Comparison of ENCODE assay signal across 9 mouse cellular contexts in genomic region chrX:152768891-152769599, GRCm38 (mm10). TPM values are rescaled to one million over a fixed set of nuclear protein-coding genes. Genes with fewer than 3 reads are reported as not detected.
DNase-seq lines count a peak whose midpoint lies in the region; ATAC-seq lines count a peak whose summit lies in the region.
"Had no signal": no experiment of that assay in that cellular context is flagged by ENCODE, and none has a peak within 500 bp of the region (broad histone marks: within the 10 kb centered on the region; RNA-seq: fewer than 3 reads in every experiment).

Gene Shroom2, minus strand, starts transcription at chrX:152769465.

- H3K27me3 ChIP-seq in kidney, embryonic 14.5 days (ENCODE audit: control insufficient read depth, insufficient read depth, low read length): peaks cover 3% of the 10 kb centered on the region; the same call in 1 of the 2 replicates
- peaks cover 37% of the 10 kb centered on the region for H3K27me3 ChIP-seq in liver, embryonic 13.5 days
- peaks cover 6% of the 10 kb centered on the region; the same call in 1 of the 2 replicates for H3K27me3 ChIP-seq in neural tube, embryonic 14.5 days (ENCODE audit: control insufficient read depth, insufficient read depth, low read length)

- no peaks in the 10 kb centered on the region for H3K9me3 ChIP-seq in kidney, embryonic 14.5 days (ENCODE audit: control insufficient read depth, low read length)
- no peaks in the 10 kb centered on the region for H3K9me3 ChIP-seq in liver, embryonic 13.5 days (replicated peaks)
- H3K9me3 ChIP-seq in neural tube, embryonic 14.5 days (ENCODE audit: control insufficient read depth, low read length): no peaks in the 10 kb centered on the region

- H3K4me1 ChIP-seq in kidney, embryonic 14.5 days (ENCODE audit: control insufficient read depth, insufficient read depth, low read length): no peaks in the 10 kb centered on the region
- H3K4me1 ChIP-seq in liver, embryonic 13.5 days (replicated peaks): no peaks in the 10 kb centered on the region; the same call in 1 of the 2 replicates
- no peaks in the 10 kb centered on the region for H3K4me1 ChIP-seq in neural tube, embryonic 14.5 days (ENCODE audit: control insufficient read depth, insufficient read depth, low read length)

- peak; percentile 87 for DNase-seq in heart, adult 11 months
- no peak for DNase-seq in heart, postnatal 10 days
- peak in 1 of 2 experiments; percentile 2 for DNase-seq in adrenal gland, postnatal 4 days (ENCODE audit: low spot score in 2 of 2)
- DNase-seq in heart, adult 9 months (ENCODE audit: low spot score in 2 of 2): peak; percentile 5 to 8
- DNase-seq in liver, embryonic 13.5 days: no peak

- intact Hi-C loops in heart, postnatal 10 days (cut with DNase I): loop anchor here (5.0 kb wide), 1 partner anchor 62 kb away; no protein-coding TSS in a partner anchor

- peak within 1 kb of the TSS; percentile 61 for H3K4me3 ChIP-seq in kidney, embryonic 14.5 days (ENCODE audit: low read length)
- peak within 1 kb of the TSS; percentile 53 for H3K4me3 ChIP-seq in liver, embryonic 13.5 days (replicated peaks)
- peak within 1 kb of the TSS; percentile 46 for H3K4me3 ChIP-seq in neural tube, embryonic 14.5 days (ENCODE audit: low read depth, low read length)

- H3K4me2 ChIP-seq in kidney, embryonic 14.5 days (replicated peaks; ENCODE audit: low read depth, low read length): peak within 1 kb of the TSS; percentile 47
- peak within 1 kb of the TSS; percentile 48 for H3K4me2 ChIP-seq in liver, embryonic 13.5 days
- H3K4me2 ChIP-seq in neural tube, embryonic 14.5 days (ENCODE audit: low read depth, low read length): peak within 1 kb of the TSS; percentile 60

- ATAC-seq in kidney, embryonic 14.5 days (ENCODE audit: low FRiP score, low TSS enrichment): peak; percentile 85
- ATAC-seq in liver, embryonic 13.5 days (ENCODE audit: low read depth): peak; percentile 42
- ATAC-seq in neural tube, embryonic 14.5 days (ENCODE audit: low read depth): peak; percentile 82
- ATAC-seq in CD4-positive, CD25-positive, alpha-beta regulatory T cell, adult 4 months: no peak

- 18% methylated on average over 54 of the region's 55 CpGs for WGBS in kidney, embryonic 14.5 days
- 12% methylated on average over 55 of the region's 55 CpGs for WGBS in liver, embryonic 13.5 days (ENCODE audit: insufficient replicate concordance)
- 14% methylated on average over 32 of the region's 55 CpGs for WGBS in neural tube, embryonic 14.5 days

- peak within 1 kb of the TSS; percentile 67; the same call in 1 of the 2 replicates for H3K27ac ChIP-seq in kidney, embryonic 14.5 days (ENCODE audit: low read depth, low read length)
- H3K27ac ChIP-seq in liver, embryonic 13.5 days: 0 out of 2 replicates have a peak within 1 kb of the TSS, but pooled peaks have one; percentile 5
- no peak within 1 kb of the TSS for H3K27ac ChIP-seq in neural tube, embryonic 14.5 days (ENCODE audit: low read depth, low read length)

- H3K9ac ChIP-seq in kidney, embryonic 14.5 days (ENCODE audit: low read depth, low read length): peak within 1 kb of the TSS; percentile 68
- peak within 1 kb of the TSS; percentile 50 for H3K9ac ChIP-seq in liver, embryonic 13.5 days
- H3K9ac ChIP-seq in neural tube, embryonic 14.5 days (replicated peaks; ENCODE audit: low read depth, low read length): peak within 1 kb of the TSS; percentile 46

- no peaks in the 10 kb centered on the region for H3K36me3 ChIP-seq in kidney, embryonic 14.5 days (ENCODE audit: control insufficient read depth, insufficient read depth, low read length)
- no peaks in the 10 kb centered on the region for H3K36me3 ChIP-seq in liver, embryonic 13.5 days
- no peaks in the 10 kb centered on the region for H3K36me3 ChIP-seq in neural tube, embryonic 14.5 days (ENCODE audit: control insufficient read depth, insufficient read depth, low read length)

RNA-seq across cellular contexts. Expression of gene Shroom2, which starts in this region (rescaled TPM):
- total RNA-seq in heart, postnatal 10 days (2021): 10 to 100 TPM in 1 of 2 experiments, 1 to 10 TPM in 1; 8.7 to 10.7 TPM
- 10 to 100 TPM; 15.1 to 25.1 TPM for total RNA-seq in adrenal gland, postnatal 4 days (2021)
- polyA plus RNA-seq in kidney, embryonic 14.5 days (2014; fragmentation: Nextera tagmentation; extraction: Ambion mirVana): 5.5 and 7.6 TPM in 2 replicates
- polyA plus RNA-seq in liver, embryonic 13.5 days (2015; fragmentation: Nextera tagmentation; extraction: Ambion mirVana): 0.89 and 0.96 TPM in 2 replicates
- polyA plus RNA-seq in neural tube, embryonic 14.5 days (2014; fragmentation: Nextera tagmentation; extraction: Ambion mirVana): 146 and 174 TPM in 2 replicates
- not detected for polyA plus RNA-seq in CD4-positive, CD25-positive, alpha-beta regulatory T cell, adult 4 months (2017; shearing (Covaris generic))
- total RNA-seq: MEL had no signal

Comparison
In these comparisons a context has a peak if more than half of its experiments do, and no peak if none do; other contexts are left out.
1. RNA of gene Shroom2 (polyA plus RNA-seq): 146 to 174 TPM in neural tube, embryonic 14.5 days; 5.5 to 7.6 TPM in kidney, embryonic 14.5 days, 0.89 to 0.96 TPM in liver, embryonic 13.5 days and not detected in CD4-positive, CD25-positive, alpha-beta regulatory T cell, adult 4 months; every median in the first group is over 10 times any median in the second.
2. DNase-seq: peak in heart, adult 11 months (single experiment) and heart, adult 9 months (2 of 2); none in heart, postnatal 10 days (0 of 2) and liver, embryonic 13.5 days (single experiment).
3. Peak in ATAC-seq, H3K4me3 ChIP-seq, H3K27ac ChIP-seq, H3K9ac ChIP-seq and H3K4me2 ChIP-seq in liver, embryonic 13.5 days; RNA of the gene not detected or under 1 TPM.
4. Peak in every context shown above with its lines, with median percentiles within 50 percentile points of each other: H3K4me2 ChIP-seq, H3K4me3 ChIP-seq and H3K9ac ChIP-seq.